Mouse (Mus musculus): ENCODE data around the gene Gpr35. TPM values are rescaled to one million over a fixed set of nuclear protein-coding genes. Genes with fewer than 3 reads are reported as not detected.

Gene Gpr35
- polyA plus RNA-seq, 1 experiment from 2014 or later = 4.8 TPM

DNA sequence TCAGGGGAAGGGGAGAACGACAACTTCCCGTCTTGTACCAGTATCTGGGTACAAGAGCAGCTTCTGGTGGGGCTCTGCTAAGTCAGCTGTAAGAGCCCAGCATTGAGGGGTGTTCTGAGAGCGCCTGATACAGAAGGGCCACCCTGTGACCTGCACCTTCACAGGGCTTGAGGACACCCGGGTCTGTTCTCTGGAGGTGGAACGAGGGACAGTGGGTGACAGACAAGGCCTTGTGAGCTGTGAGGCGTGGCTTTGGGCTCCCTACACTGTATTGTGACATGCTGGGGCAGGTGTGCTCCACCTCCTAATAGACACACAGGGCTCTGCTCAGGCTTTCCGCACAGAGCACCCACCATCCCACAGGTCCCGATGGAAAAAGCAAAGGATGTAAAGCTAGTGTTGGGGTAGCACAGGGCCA is 38.9 kb upstream of the Gpr35 start:
- H3K9me3 ChIP-seq (ENCODE audit: control insufficient read depth) = no peaks in the 10 kb centered on the region
- peak overlapping the region; percentile 83 for H3K4me3 ChIP-seq (ENCODE audit: low read depth, low read length)
- TF ChIP-seq CTCF (IDR thresholded peaks at IDR 0.05; ENCODE audit: low read depth) = no peak; the same call in 1 of the 2 replicates
- peak overlapping the region; percentile 98 for H3K27ac ChIP-seq (ENCODE audit: low read depth, low read length)
- H3K36me3 ChIP-seq (ENCODE audit: control insufficient read depth, insufficient read depth) = peaks cover 29% of the 10 kb centered on the region
- H3K9ac ChIP-seq (ENCODE audit: low read depth, low read length) = peak overlapping the region; percentile 98
- WGBS = 18% methylated on average over 8 of the region's 8 CpGs
- peaks cover 8% of the 10 kb centered on the region; the same call in 1 of the 2 replicates for H3K4me1 ChIP-seq (replicated peaks; ENCODE audit: control insufficient read depth, insufficient read depth, low read length)
- H3K27me3 ChIP-seq (replicated peaks; ENCODE audit: control insufficient read depth, insufficient read depth, low read length) = no peaks in the 10 kb centered on the region
- ATAC-seq = peak; percentile 18
- peak overlapping the region; percentile 93 for H3K4me2 ChIP-seq (replicated peaks; ENCODE audit: low read depth)

DNA sequence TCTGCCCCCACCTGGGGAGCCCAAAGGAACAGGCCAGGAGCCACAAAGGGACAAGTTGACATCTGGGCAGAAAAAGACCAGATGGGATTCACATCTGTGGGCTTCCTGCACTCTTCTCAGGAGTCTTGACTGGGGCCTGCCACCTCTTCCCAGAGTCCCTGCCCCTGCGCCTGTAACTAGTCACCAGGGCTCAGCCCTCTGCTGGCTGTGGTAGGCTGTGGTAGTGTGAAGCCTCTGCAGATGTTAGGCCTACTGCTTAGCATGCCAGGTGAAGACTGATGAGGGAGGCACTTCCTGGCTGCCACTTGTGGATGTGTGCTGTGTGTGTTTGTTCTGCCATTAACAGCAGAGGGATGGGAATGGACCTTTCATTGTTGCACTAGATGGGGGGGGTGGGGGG is 38.4 kb upstream of the Gpr35 start:
- H3K4me3 ChIP-seq (ENCODE audit: low read depth, low read length) = peak overlapping the region; percentile 83
- 25% methylated on average over 1 of the region's 1 CpGs for WGBS
- H3K27ac ChIP-seq (ENCODE audit: low read depth, low read length) = peak overlapping the region; percentile 98; the same call in 1 of the 2 replicates
- H3K4me1 ChIP-seq (replicated peaks; ENCODE audit: control insufficient read depth, insufficient read depth, low read length) = peaks cover 8% of the 10 kb centered on the region; the same call in 1 of the 2 replicates
- no peaks in the 10 kb centered on the region for H3K9me3 ChIP-seq (ENCODE audit: control insufficient read depth)
- peak overlapping the region; percentile 93 for H3K4me2 ChIP-seq (replicated peaks; ENCODE audit: low read depth)
- TF ChIP-seq CTCF (IDR thresholded peaks at IDR 0.05; ENCODE audit: low read depth) = peak; percentile 58
- peaks cover 35% of the 10 kb centered on the region for H3K36me3 ChIP-seq (ENCODE audit: control insufficient read depth, insufficient read depth)
- 0 out of 2 replicates have a peak, but pooled peaks have one; percentile 6 for ATAC-seq
- peak overlapping the region; percentile 17; the same call in 1 of the 2 replicates for H3K9ac ChIP-seq (ENCODE audit: low read depth, low read length)
- no peaks in the 10 kb centered on the region for H3K27me3 ChIP-seq (replicated peaks; ENCODE audit: control insufficient read depth, insufficient read depth, low read length)

DNA sequence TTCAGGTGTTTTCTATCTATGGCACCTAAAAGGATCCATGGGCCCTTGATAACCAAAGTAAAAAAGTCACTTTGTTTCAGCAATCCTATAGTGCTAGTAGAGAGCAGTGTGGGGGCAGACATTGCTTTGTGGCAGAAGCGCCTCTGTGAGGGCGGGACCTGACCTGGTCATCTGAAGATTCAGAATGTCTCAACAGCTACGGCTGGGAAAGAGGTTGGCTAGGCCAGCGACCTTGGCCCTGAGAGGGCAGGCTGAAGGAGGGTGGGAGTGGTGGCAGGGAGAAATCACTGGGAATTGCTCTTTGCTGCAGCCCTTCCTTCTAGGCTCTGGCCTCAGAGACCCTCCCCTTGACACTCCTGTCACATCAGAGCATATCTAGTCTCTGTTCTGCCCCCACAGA is 36.4 kb upstream of the Gpr35 start:
- Histone ChIP-seq H3K27ac (ENCODE audit: low read depth, low read length) (no peak overlapping the region), H3K4me2 (replicated peaks; ENCODE audit: low read depth) (no peak overlapping the region), H3K4me3 (ENCODE audit: low read depth, low read length) (no peak overlapping the region), H3K9ac (ENCODE audit: low read depth, low read length) (no peak overlapping the region), H3K36me3 (ENCODE audit: control insufficient read depth, insufficient read depth) (peaks cover 55% of the 10 kb centered on the region), H3K4me1 (replicated peaks; ENCODE audit: control insufficient read depth, insufficient read depth, low read length) (peaks cover 3% of the 10 kb centered on the region; the same call in 1 of the 2 replicates), H3K9me3 (ENCODE audit: control insufficient read depth) (no peaks in the 10 kb centered on the region), H3K27me3 (replicated peaks; ENCODE audit: control insufficient read depth, insufficient read depth, low read length) (no peaks in the 10 kb centered on the region)
- TF ChIP-seq CTCF (IDR thresholded peaks at IDR 0.05; ENCODE audit: low read depth) = no peak
- ATAC-seq = no peak
- WGBS = 76% methylated on average over 4 of the region's 4 CpGs

DNA sequence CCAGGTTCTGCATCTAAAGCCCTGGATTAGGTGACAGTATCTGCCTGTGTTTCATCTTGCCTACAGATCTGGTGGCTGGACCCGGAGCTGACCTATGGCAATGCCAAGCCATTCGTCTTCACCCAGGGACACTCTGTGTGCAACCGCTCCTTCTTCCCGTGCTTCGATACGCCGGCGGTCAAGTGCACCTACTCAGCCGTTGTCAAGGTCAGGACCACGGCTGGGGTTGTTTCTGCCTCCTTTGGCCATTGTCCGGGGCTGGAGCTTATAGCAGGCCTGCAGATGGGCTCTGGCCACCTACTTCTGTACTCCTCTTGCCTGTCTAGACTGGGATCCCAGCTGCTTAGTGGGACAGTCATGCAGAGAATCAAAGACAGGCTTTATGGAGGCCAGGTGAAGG is 35.7 kb upstream of the Gpr35 start:
- no peaks in the 10 kb centered on the region for H3K27me3 ChIP-seq (replicated peaks; ENCODE audit: control insufficient read depth, insufficient read depth, low read length)
- no peak for TF ChIP-seq CTCF (IDR thresholded peaks at IDR 0.05; ENCODE audit: low read depth)
- no peak for ATAC-seq
- H3K27ac ChIP-seq (ENCODE audit: low read depth, low read length) = no peak overlapping the region
- H3K4me1 ChIP-seq (replicated peaks; ENCODE audit: control insufficient read depth, insufficient read depth, low read length) = 0 out of 2 replicates have a peak, but pooled peaks cover 3% of the 10 kb centered on the region
- peaks cover 62% of the 10 kb centered on the region for H3K36me3 ChIP-seq (ENCODE audit: control insufficient read depth, insufficient read depth)
- no peak overlapping the region for H3K4me3 ChIP-seq (ENCODE audit: low read depth, low read length)
- WGBS = 93% methylated on average over 11 of the region's 11 CpGs
- H3K9ac ChIP-seq (ENCODE audit: low read depth, low read length) = no peak overlapping the region
- no peaks in the 10 kb centered on the region for H3K9me3 ChIP-seq (ENCODE audit: control insufficient read depth)
- H3K4me2 ChIP-seq (replicated peaks; ENCODE audit: low read depth) = no peak overlapping the region

DNA sequence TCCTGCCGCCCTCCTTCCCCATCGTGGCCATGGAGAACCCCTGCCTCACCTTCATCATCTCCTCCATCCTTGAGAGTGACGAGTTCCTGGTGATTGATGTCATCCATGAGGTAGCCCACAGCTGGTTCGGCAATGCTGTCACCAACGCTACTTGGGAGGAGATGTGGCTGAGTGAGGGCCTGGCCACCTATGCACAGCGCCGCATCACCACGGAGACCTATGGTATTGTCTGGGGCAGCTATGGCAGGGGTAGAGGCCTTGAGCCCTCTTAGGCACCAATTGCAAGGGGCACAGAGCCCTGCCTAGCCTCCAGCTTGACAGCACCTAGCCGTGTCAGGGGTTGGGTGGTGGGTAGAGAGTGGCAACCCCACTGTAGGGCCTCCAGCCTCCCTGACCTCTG is 33.9 kb upstream of the Gpr35 start:
- peaks cover 69% of the 10 kb centered on the region for H3K36me3 ChIP-seq (ENCODE audit: control insufficient read depth, insufficient read depth)

DNA sequence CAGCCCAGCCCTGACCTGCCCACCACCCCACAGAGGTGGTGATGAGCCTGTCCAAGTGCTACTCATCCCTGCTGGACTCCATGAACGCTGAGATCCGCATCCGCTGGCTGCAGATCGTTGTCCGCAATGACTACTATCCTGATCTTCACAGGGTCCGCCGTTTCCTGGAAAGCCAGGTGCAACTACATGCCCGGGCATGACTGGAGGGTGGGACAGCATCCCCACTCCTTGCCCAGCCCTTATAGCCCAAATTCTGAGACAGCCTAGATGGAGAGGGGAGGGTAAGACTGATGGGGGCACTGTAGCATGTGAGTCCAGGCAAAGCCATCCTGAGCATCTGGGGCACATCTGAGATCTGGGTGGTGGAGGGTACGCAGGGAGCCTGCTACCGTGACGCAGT is 31.5 kb upstream of the Gpr35 start:
- peaks cover 4% of the 10 kb centered on the region; the same call in 1 of the 2 replicates for H3K4me1 ChIP-seq (replicated peaks; ENCODE audit: control insufficient read depth, insufficient read depth, low read length)
- H3K36me3 ChIP-seq (ENCODE audit: control insufficient read depth, insufficient read depth) = peaks cover 64% of the 10 kb centered on the region
- H3K27me3 ChIP-seq (replicated peaks; ENCODE audit: control insufficient read depth, insufficient read depth, low read length) = no peaks in the 10 kb centered on the region
- no peak overlapping the region for H3K9ac ChIP-seq (ENCODE audit: low read depth, low read length)
- H3K27ac ChIP-seq (ENCODE audit: low read depth, low read length) = peak overlapping the region; percentile 88; the same call in 1 of the 2 replicates
- H3K9me3 ChIP-seq (ENCODE audit: control insufficient read depth) = no peaks in the 10 kb centered on the region
- TF ChIP-seq CTCF (IDR thresholded peaks at IDR 0.05; ENCODE audit: low read depth) = no peak
- ATAC-seq = no peak
- WGBS = 94% methylated on average over 11 of the region's 11 CpGs
- H3K4me2 ChIP-seq (replicated peaks; ENCODE audit: low read depth) = no peak overlapping the region
- H3K4me3 ChIP-seq (ENCODE audit: low read depth, low read length) = no peak overlapping the region

More for the DNA sequence above, 33.9 kb upstream of the Gpr35 start:
- H3K4me2 ChIP-seq (replicated peaks; ENCODE audit: low read depth) = no peak overlapping the region
- ATAC-seq = no peak
- peaks cover 7% of the 10 kb centered on the region; the same call in 1 of the 2 replicates for H3K4me1 ChIP-seq (replicated peaks; ENCODE audit: control insufficient read depth, insufficient read depth, low read length)
- H3K9me3 ChIP-seq (ENCODE audit: control insufficient read depth) = no peaks in the 10 kb centered on the region
- TF ChIP-seq CTCF (IDR thresholded peaks at IDR 0.05; ENCODE audit: low read depth) = no peak
- H3K4me3 ChIP-seq (ENCODE audit: low read depth, low read length) = no peak overlapping the region
- H3K9ac ChIP-seq (ENCODE audit: low read depth, low read length) = no peak overlapping the region
- 95% methylated on average over 9 of the region's 9 CpGs for WGBS
- H3K27ac ChIP-seq (ENCODE audit: low read depth, low read length) = no peak overlapping the region
- H3K27me3 ChIP-seq (replicated peaks; ENCODE audit: control insufficient read depth, insufficient read depth, low read length) = no peaks in the 10 kb centered on the region
